Mouse (Mus musculus) embryonic facial prominence, embryonic 15.5 days (tissue): ENCODE results near the gene Pik3r6. TPM values are rescaled to one million over a fixed set of nuclear protein-coding genes. Genes with fewer than 3 reads are reported as not detected.

ENCODE experiments used
- ATAC-seq: fragments of 200-750 bp; cut with Nextera tagmentation; 2 replicates; pipeline ENCODE4 v1.8.0; 2017; ENCODE audit warnings: low read depth, moderate TSS enrichment; ENCODE audit not compliant: insufficient number of reproducible peaks, low FRiP score, low TSS enrichment
- H3K27ac ChIP-seq: fragments of 300-500 bp; sonication (generic); replicated peaks from 2 replicates; pipeline ENCODE4 v1.5.1; 2015; ENCODE audit warnings: mild to moderate bottlenecking, inconsistent platforms
- H3K27me3 ChIP-seq: fragments of 300-500 bp; sonication (generic); 2 replicates; pipeline ENCODE4 v1.6.1; 2015; ENCODE audit warnings: inconsistent platforms
- H3K36me3 ChIP-seq: fragments of 300-500 bp; sonication (generic); 2 replicates; pipeline ENCODE4 v1.6.1; 2015; ENCODE audit warnings: mild to moderate bottlenecking, inconsistent platforms
- H3K4me1 ChIP-seq: fragments of 300-500 bp; sonication (generic); 2 replicates; pipeline ENCODE4 v1.6.1; 2015; ENCODE audit warnings: inconsistent platforms
- H3K4me2 ChIP-seq: fragments of 300-500 bp; sonication (generic); replicated peaks from 2 replicates; pipeline ENCODE4 v1.6.1; 2015; ENCODE audit warnings: mild to moderate bottlenecking, inconsistent platforms
- H3K4me3 ChIP-seq: fragments of 300-500 bp; sonication (generic); replicated peaks from 2 replicates; pipeline ENCODE4 v1.5.1; 2015; ENCODE audit warnings: mild to moderate bottlenecking, inconsistent platforms
- H3K9ac ChIP-seq: fragments of 300-500 bp; sonication (generic); 2 replicates; pipeline ENCODE4 v1.6.1; 2015; ENCODE audit warnings: inconsistent platforms
- H3K9me3 ChIP-seq: fragments of 300-500 bp; sonication (generic); replicated peaks from 2 replicates; pipeline ENCODE4 v1.6.1; 2016; ENCODE audit warnings: inconsistent platforms
- WGBS: fragments of 180-500 bp; shearing (Covaris S2); methylation state at CpG from one replicate; pipeline ENCODE4 v1.1.7; 2015; 5-methylcytosine and 5-hydroxymethylcytosine counted together
- polyA plus RNA-seq: library from polyadenylated mRNA; unstranded; fragments of >200 nt; fragmentation: Nextera tagmentation; extraction: Ambion mirVana; gene quantifications from 2 replicates; pipeline ENCODE4 v1.2.1, GENCODE M21; 2015

Gene Pik3r6
- polyA plus RNA-seq, 1 experiment from 2014 or later: 3.9 TPM

DNA sequence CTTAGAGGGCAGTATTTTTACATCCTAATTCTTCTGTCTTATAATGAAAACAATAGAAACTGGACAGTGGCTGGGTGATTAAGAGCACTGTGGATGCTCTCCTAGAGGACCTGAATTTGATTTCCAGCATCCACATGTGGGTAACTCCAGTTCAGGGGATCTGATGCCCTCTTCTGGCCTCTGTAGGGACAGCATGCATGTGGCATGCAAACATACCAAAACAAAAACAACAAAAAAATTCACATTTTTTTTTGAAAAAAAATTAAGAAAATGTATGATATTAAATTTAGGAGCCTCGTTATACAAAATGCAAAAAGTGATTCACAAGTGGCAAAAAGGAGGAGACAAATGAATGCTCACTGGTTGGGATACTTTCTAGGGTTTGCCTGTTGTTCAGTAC is 56.7 kb downstream of the Pik3r6 start:
- WGBS: 38% methylated on average over 1 of the region's 1 CpGs
- ATAC-seq: no peak
- no peak overlapping the region for H3K4me3 ChIP-seq

DNA sequence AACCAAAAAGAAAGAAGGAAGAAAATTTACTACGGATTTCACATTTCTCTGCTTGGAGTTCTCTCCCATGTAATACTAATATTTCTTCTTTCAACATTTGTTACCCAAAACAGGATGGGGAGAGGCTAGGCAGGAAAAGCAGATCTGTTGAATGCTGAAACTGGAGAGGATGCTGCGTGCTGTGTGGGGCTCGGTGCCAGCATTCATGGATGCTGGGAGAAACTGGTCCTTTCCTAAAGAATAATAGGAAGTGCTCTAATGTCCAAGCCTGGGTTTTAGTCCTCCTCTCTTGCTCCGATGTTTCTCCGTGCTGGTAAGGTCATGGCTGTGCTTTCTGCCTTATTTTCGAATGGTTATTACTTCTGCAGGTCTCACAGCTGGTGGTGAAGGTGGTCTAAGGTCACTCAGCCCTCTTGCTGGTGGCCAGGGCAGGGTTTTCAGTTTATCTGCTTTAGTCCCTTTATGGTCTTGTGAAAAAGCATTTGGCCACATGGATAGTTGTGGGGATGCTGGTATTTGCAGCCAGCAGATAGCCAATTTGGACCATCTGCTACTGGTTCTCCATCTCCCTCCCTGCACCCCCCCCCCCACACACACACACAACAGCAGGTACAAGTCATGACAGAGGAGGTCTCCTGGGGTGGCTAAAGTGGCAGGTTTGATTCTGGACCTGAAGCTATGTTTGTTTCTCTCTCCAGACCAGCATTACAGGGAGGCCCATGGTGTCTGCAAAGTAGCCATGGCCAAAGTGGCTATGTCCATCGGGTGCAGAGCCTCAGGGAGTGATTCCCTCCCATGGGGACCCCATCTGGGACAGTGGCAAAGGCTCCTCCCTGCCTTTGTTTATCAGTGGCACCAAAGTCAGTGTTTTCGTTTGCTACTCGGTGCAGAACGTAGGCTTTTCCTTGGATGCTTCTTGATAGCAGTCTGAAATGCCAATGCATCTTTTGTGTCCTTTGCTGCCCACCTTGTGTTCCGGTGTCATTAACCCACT is 59.4 kb downstream of the Pik3r6 start:
- H3K9ac ChIP-seq: no peak overlapping the region
- H3K36me3 ChIP-seq: no peaks in the 10 kb centered on the region
- H3K27ac ChIP-seq: no peak overlapping the region
- H3K9me3 ChIP-seq: no peaks in the 10 kb centered on the region
- WGBS: 77% methylated on average over 11 of the region's 11 CpGs
- ATAC-seq: no peak
- 0 out of 2 replicates have a peak, but pooled peaks cover 6% of the 10 kb centered on the region for H3K4me1 ChIP-seq
- no peak overlapping the region for H3K4me3 ChIP-seq
- H3K27me3 ChIP-seq: no peaks in the 10 kb centered on the region
- H3K4me2 ChIP-seq: no peak overlapping the region

More for the DNA sequence above, 56.7 kb downstream of the Pik3r6 start:
- Histone ChIP-seq H3K4me2 (no peak overlapping the region), H3K9ac (no peak overlapping the region), H3K9me3 (no peaks in the 10 kb centered on the region), H3K36me3 (no peaks in the 10 kb centered on the region), H3K4me1 (peaks cover 7% of the 10 kb centered on the region; the same call in 1 of the 2 replicates), H3K27ac (no peak overlapping the region), H3K27me3 (peaks cover 9% of the 10 kb centered on the region; the same call in 1 of the 2 replicates)

DNA sequence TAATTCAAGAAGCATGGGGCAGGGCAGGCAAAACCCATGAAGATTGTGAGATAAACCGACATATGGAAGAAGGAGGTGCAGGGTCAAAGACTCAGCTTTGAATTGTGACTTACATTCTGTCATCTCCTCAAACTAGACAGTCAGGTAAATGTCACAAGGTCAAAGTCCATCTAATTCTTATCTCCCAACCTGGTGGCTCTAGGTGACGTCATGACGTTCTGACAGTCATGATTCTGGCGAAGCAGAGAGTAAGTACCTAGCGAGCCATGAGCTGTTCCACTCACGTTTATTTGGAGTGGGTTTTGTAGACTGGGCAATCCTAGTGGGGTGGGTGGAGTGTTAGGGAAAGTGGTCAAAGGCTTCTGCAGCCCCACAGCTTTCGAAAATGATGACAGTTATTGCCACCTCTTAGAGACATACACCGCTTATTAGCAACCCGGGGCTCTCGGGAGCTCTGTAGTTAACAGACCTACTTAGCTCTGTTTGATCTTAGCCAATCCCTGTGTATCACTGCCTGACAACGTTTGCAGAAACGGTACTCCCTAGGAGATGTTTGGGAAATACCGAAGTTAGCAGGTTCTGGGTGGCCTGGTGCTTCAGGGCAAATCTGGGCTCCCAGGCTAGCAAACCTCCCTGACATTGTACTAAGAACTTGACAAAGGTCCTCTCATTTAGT is 61.7 kb downstream of the Pik3r6 start:
- no peaks in the 10 kb centered on the region for H3K9me3 ChIP-seq
- ATAC-seq: no peak
- 0 out of 2 replicates have a peak, but pooled peaks cover 6% of the 10 kb centered on the region for H3K4me1 ChIP-seq
- H3K27me3 ChIP-seq: no peaks in the 10 kb centered on the region
- 68% methylated on average over 13 of the region's 13 CpGs for WGBS
- no peak overlapping the region for H3K9ac ChIP-seq
- no peak overlapping the region for H3K4me3 ChIP-seq
- H3K27ac ChIP-seq: no peak overlapping the region
- no peaks in the 10 kb centered on the region for H3K36me3 ChIP-seq
- no peak overlapping the region for H3K4me2 ChIP-seq

DNA sequence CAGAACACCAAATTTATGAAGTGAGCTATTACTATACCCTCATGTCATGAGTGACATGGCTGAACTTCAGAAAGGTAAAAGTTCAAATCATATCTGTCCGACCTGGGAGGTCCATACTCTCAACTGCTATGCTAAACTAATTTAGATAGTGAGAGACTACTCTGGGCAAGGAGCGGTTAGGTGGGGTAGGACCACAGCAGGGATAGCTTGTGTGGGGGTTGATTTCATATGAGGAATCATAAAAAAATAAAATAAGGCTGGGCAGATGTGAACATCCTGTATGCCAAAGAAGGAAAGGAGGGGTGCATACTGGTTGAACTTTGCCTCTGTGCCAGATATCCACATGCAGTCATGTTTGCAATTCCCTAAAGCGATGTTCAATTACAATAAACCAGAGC is 62.2 kb downstream of the Pik3r6 start:
- H3K4me3 ChIP-seq: no peak overlapping the region
- WGBS: 79% methylated on average over 3 of the region's 3 CpGs
- H3K36me3 ChIP-seq: no peaks in the 10 kb centered on the region
- H3K9me3 ChIP-seq: no peaks in the 10 kb centered on the region
- H3K4me1 ChIP-seq: 0 out of 2 replicates have a peak, but pooled peaks cover 6% of the 10 kb centered on the region
- H3K4me2 ChIP-seq: no peak overlapping the region
- H3K9ac ChIP-seq: no peak overlapping the region
- H3K27me3 ChIP-seq: no peaks in the 10 kb centered on the region
- H3K27ac ChIP-seq: no peak overlapping the region
- no peak for ATAC-seq

DNA sequence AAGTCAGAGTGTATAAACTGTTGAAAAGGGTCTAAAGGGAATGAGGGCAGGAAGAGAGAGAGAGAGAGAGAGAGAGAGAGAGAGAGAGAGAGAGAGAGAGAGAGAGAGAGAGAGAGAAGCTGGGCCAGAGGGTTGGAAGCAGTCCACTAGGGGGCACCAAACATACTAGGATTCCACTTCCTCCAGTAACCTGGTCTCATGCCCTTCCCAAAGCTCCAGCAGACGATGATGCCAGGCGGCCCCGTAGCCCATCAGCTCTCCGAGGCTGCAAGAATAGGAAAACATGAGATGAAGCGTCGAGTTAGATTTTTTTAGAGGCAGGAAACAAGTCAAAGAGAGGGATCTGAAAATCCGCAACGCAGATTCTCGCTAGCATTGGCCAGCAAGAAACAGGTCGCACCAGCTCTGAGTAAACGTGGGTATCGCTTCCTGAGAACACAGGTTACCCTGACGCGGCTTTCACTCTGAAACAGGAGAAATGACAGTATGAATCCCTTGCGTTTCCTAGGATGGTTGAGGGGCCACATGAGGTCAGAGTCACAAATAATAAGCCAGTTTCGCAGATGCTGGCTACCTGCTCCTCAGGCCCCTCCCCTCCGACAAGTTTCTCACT is 63.7 kb downstream of the Pik3r6 start:
- Histone ChIP-seq H3K36me3 (no peaks in the 10 kb centered on the region), H3K4me2 (peak overlapping the region; percentile 63), H3K9me3 (no peaks in the 10 kb centered on the region), H3K27me3 (no peaks in the 10 kb centered on the region), H3K9ac (no peak overlapping the region), H3K27ac (no peak overlapping the region), H3K4me1 (0 out of 2 replicates have a peak, but pooled peaks cover 6% of the 10 kb centered on the region), H3K4me3 (peak overlapping the region; percentile 35)
- ATAC-seq: no peak
- 16% methylated on average over 17 of the region's 17 CpGs for WGBS

DNA sequence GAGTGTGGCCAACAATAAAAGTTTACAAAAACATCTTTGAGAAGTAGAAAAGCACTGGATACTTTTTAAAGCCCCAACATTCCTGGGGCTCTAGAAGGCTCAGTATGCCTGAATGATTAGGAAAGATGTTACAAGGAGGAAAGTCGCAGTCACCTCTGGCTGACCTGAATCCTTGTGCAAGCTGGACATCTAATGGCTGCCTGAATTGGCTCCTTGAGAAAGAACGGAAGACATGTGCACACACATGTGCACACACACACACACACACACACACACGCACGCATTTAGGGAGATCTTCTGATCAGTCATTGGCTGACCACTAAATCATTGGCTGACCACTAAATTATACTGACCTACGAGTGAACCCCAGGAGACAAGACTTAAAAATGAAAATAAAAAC is 68.0 kb downstream of the Pik3r6 start:
- no peak overlapping the region for H3K4me3 ChIP-seq
- no peaks in the 10 kb centered on the region for H3K36me3 ChIP-seq
- no peaks in the 10 kb centered on the region for H3K9me3 ChIP-seq
- 0 out of 2 replicates have a peak, but pooled peaks cover 6% of the 10 kb centered on the region for H3K4me1 ChIP-seq
- H3K9ac ChIP-seq: no peak overlapping the region
- 77% methylated on average over 5 of the region's 5 CpGs for WGBS
- no peak overlapping the region for H3K4me2 ChIP-seq
- H3K27ac ChIP-seq: no peak overlapping the region
- H3K27me3 ChIP-seq: no peaks in the 10 kb centered on the region
- ATAC-seq: no peak

DNA sequence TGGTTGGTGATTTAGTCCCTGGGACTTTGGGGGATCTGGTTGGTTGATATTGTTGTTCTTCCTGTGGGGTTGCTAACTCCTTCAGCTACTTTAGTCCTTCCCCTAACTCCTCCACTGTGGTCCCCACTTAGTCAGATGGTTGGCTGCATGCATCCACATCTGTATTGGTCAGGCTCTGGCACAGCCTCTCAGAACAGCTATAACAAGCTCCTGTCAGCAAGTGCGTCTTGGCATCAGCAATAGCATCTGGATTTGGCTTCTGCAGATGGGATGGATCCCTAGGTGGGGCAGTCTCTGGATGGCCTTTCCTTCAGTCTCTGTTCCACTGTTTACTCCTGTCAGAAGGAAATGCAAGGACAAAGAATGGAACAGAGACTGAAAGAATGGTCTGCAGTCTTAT is 74.3 kb downstream of the Pik3r6 start:
- H3K27me3 ChIP-seq: no peaks in the 10 kb centered on the region
- no peaks in the 10 kb centered on the region for H3K36me3 ChIP-seq
- no peak overlapping the region for H3K27ac ChIP-seq
- WGBS: 76% methylated on average over 1 of the region's 1 CpGs
- no peak overlapping the region for H3K9ac ChIP-seq
- H3K9me3 ChIP-seq: no peaks in the 10 kb centered on the region
- no peak overlapping the region for H3K4me3 ChIP-seq
- H3K4me1 ChIP-seq: peaks cover 9% of the 10 kb centered on the region; the same call in 1 of the 2 replicates
- no peak overlapping the region for H3K4me2 ChIP-seq
- ATAC-seq: no peak

DNA sequence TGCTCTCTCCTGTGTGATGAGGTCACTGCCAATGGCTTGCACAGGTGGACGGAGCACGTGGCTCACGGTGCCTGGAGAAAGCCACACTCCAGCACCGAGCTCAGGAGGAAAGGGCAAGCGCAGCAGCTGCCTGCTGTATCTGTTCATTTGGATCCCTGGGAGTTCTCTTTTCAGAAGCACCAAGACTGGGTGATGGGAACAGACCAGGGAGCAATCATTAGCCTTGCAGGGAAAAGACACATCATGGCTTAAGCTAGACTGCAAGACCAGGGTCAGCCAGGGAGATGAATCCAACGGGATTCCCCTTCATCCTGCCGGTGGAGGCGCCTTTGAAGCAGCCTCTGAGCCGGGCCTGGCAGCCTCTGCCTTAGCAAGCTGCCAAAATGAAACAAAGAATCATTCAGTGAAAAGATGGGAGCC is 76.7 kb downstream of the Pik3r6 start:
- H3K4me3 ChIP-seq: no peak overlapping the region
- no peaks in the 10 kb centered on the region for H3K36me3 ChIP-seq
- peaks cover 14% of the 10 kb centered on the region; the same call in 1 of the 2 replicates for H3K4me1 ChIP-seq
- H3K9ac ChIP-seq: no peak overlapping the region
- no peaks in the 10 kb centered on the region for H3K9me3 ChIP-seq
- 31% methylated on average over 9 of the region's 9 CpGs for WGBS
- H3K27ac ChIP-seq: peak overlapping the region; percentile 17; the same call in 1 of the 2 replicates
- no peak for ATAC-seq
- H3K27me3 ChIP-seq: no peaks in the 10 kb centered on the region
- H3K4me2 ChIP-seq: no peak overlapping the region; the same call in 1 of the 2 replicates

DNA sequence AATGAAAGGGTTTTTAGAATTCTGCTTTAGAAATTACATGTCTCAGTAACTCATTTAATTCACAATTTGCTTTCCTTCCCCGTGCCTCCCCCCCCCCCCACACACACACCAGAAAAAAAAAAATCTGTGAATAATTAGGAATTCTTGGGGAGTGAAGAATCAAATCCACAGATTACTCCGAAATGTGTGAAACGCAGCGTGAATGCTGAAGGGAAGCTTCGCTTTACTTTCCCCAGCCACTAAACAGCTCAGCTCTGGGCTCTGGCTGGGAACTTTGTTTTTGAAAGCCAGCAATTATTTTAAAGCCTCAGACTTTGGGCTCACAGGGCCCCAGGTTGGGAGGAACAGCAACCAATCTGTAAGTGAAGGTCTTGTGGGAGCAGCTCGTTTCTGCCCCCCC is 77.7 kb downstream of the Pik3r6 start:
- WGBS: 23% methylated on average over 6 of the region's 6 CpGs
- no peak for ATAC-seq
- H3K27ac ChIP-seq: 0 out of 2 replicates have a peak overlapping the region, but pooled peaks have one; percentile 34

DNA sequence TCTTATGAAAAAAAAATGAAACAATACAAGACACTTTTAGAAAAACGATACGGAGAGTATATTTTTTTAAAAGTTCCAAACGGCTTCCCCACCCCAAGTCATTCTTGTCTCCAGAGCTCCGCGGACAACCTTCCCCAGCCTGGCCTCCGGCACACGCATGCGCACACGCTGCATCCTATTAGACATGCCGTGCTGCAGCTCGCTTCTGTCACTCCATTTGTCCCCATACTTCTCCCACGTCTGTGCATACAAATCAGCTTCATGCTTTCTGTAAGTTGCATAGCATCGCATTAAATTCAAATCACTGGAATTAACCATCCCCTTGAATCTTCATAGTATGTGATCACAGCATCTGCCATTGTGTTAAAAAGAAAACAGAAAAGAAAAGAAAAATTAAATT is 80.4 kb downstream of the Pik3r6 start:
- Histone ChIP-seq H3K36me3 (no peaks in the 10 kb centered on the region), H3K27me3 (no peaks in the 10 kb centered on the region), H3K27ac (no peak overlapping the region), H3K4me3 (no peak overlapping the region), H3K4me2 (no peak overlapping the region), H3K9ac (no peak overlapping the region), H3K4me1 (peaks cover 8% of the 10 kb centered on the region; the same call in 1 of the 2 replicates), H3K9me3 (no peaks in the 10 kb centered on the region)
- no peak for ATAC-seq
- WGBS: 66% methylated on average over 13 of the region's 13 CpGs

More for the DNA sequence above, 77.7 kb downstream of the Pik3r6 start:
- no peak overlapping the region for H3K4me3 ChIP-seq
- H3K27me3 ChIP-seq: no peaks in the 10 kb centered on the region
- H3K4me2 ChIP-seq: no peak overlapping the region
- H3K9ac ChIP-seq: no peak overlapping the region
- H3K9me3 ChIP-seq: no peaks in the 10 kb centered on the region
- no peaks in the 10 kb centered on the region for H3K36me3 ChIP-seq
- peaks cover 14% of the 10 kb centered on the region; the same call in 1 of the 2 replicates for H3K4me1 ChIP-seq
